Mouse (Mus musculus) cerebellum, postnatal 4 days (tissue): Measurements from ENCODE around the gene Tead1.
A peak's percentile ranks its signal among the peaks of the same experiment; 100 is the strongest.

ENCODE experiments used
- DNase-seq, 2 experiments: peaks; one replicate each; pipeline ENCODE4 v3.0.0; 2022; ENCODE audit warnings: low spot score in 2 of 2, mixed read lengths in 1 of 2

The Tead1 gene

GRCm38 (mm10) chr7:112728399-112728798 lies 49.3 kb downstream of the Tead1 start:
- no peak for DNase-seq

GRCm38 (mm10) chr7:112730209-112730608 lies 51.1 kb downstream of the Tead1 start:
- no peak for DNase-seq

- no peak for DNase-seq
Measured at GRCm38 (mm10) chr7:112731584-112731983, 52.5 kb downstream of the Tead1 start.

- no peak for DNase-seq
Measured at GRCm38 (mm10) chr7:112739174-112739573, 60.1 kb downstream of the Tead1 start.

- DNase-seq, result no peak
Measured at GRCm38 (mm10) chr7:112741790-112742189, 62.7 kb downstream of the Tead1 start.

GRCm38 (mm10) chr7:112743063-112743462 lies 63.9 kb downstream of the Tead1 start:
- DNase-seq, result no peak

- peak in 1 of 2 experiments; percentile 51 for DNase-seq
Measured at GRCm38 (mm10) chr7:112743621-112744395, 64.7 kb downstream of the Tead1 start.

GRCm38 (mm10) chr7:112747187-112747586 lies 68.1 kb downstream of the Tead1 start:
- no peak for DNase-seq

GRCm38 (mm10) chr7:112747836-112748235 lies 68.7 kb downstream of the Tead1 start:
- DNase-seq, result no peak

- no peak for DNase-seq
Measured at GRCm38 (mm10) chr7:112748327-112748726, 69.2 kb downstream of the Tead1 start.

- DNase-seq, result no peak
Measured at GRCm38 (mm10) chr7:112750101-112750500, 71.0 kb downstream of the Tead1 start.

- no peak for DNase-seq
Measured at GRCm38 (mm10) chr7:112752311-112752710, 73.2 kb downstream of the Tead1 start.

GRCm38 (mm10) chr7:112753314-112753713 lies 74.2 kb downstream of the Tead1 start:
- DNase-seq, result no peak

GRCm38 (mm10) chr7:112759359-112759975 lies 80.3 kb downstream of the Tead1 start:
- peak in 1 of 2 experiments; percentile 26 for DNase-seq

- no peak for DNase-seq
Measured at GRCm38 (mm10) chr7:112760293-112760692, 81.2 kb downstream of the Tead1 start.

GRCm38 (mm10) chr7:112760782-112761181 lies 81.7 kb downstream of the Tead1 start:
- DNase-seq, result peak in 1 of 2 experiments; percentile 59

GRCm38 (mm10) chr7:112762870-112763269 lies 83.8 kb downstream of the Tead1 start:
- no peak for DNase-seq

GRCm38 (mm10) chr7:112763513-112763912 lies 84.4 kb downstream of the Tead1 start:
- DNase-seq, result peak in 1 of 2 experiments; percentile 24

- DNase-seq, result no peak
Measured at GRCm38 (mm10) chr7:112764921-112765320, 85.8 kb downstream of the Tead1 start.

GRCm38 (mm10) chr7:112769866-112770265 lies 90.7 kb downstream of the Tead1 start:
- no peak for DNase-seq

- no peak for DNase-seq
Measured at GRCm38 (mm10) chr7:112771461-112771860, 92.3 kb downstream of the Tead1 start.

GRCm38 (mm10) chr7:112772777-112773176 lies 93.7 kb downstream of the Tead1 start:
- DNase-seq, result no peak

GRCm38 (mm10) chr7:112773601-112774000 lies 94.5 kb downstream of the Tead1 start:
- DNase-seq, result no peak
